Mouse (Mus musculus): ENCODE results near the gene Ttc23.

DNA sequence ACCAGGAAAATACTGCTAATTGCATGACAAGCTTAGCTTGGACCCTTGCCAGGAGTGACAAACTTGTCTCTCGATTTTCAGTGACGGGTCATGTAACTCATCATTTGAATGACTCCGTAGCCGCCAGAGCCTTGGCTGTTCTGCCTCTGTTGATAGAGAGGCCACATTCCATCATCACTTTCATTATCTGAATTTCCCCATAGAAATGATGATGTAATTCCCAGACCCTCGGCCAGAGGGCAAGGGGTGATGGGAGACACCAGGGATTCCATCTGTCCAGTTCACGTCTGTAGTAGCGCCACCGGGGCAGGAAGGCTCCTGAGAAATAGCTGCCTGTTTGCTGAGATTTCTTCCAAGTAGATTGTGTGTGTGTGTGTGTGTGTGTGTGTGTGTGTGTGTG, 71.6 kb downstream of the Ttc23 start:
- TF ChIP-seq GATA1 (IDR thresholded peaks at IDR 0.05; ENCODE audit: low read length) (no peak), TAL1 (IDR thresholded peaks at IDR 0.05; ENCODE audit: low read length) (no peak)
